Mouse (Mus musculus): Measurements from ENCODE around the gene Srarp. TPM values are rescaled to one million over a fixed set of nuclear protein-coding genes. Genes with fewer than 3 reads are reported as not detected.

Gene Srarp
- not detected in 2 replicates for polyA plus RNA-seq (2015; fragmentation: Nextera tagmentation; extraction: Ambion mirVana)

- no peak within 1 kb of the TSS for H3K4me2 ChIP-seq (replicated peaks)
- H3K36me3 ChIP-seq = no peaks in the 10 kb centered on the region
- WGBS = 94% methylated on average over 1 of the region's 1 CpGs
- ATAC-seq = no peak
- no peaks in the 10 kb centered on the region for H3K4me1 ChIP-seq (replicated peaks)
- no peak within 1 kb of the TSS for H3K4me3 ChIP-seq (replicated peaks)
- no peaks in the 10 kb centered on the region for H3K9me3 ChIP-seq
- H3K9ac ChIP-seq (replicated peaks) = no peak within 1 kb of the TSS
- no peak within 1 kb of the TSS for H3K27ac ChIP-seq
- no peaks in the 10 kb centered on the region for H3K27me3 ChIP-seq
Observed at GRCm38 (mm10) chr4:141435974-141436373, at the start of gene Srarp. Gene Srarp (minus strand): TSS chr4:141436105.

- H3K27ac ChIP-seq = no peak overlapping the region
Observed at GRCm38 (mm10) chr4:141484071-141484470, 48.2 kb upstream of the Srarp start.

GRCm38 (mm10) chr4:141479411-141479810, 43.5 kb upstream of the Srarp start:
- Histone ChIP-seq H3K9me3 (no peaks in the 10 kb centered on the region), H3K36me3 (peaks cover 97% of the 10 kb centered on the region), H3K4me3 (replicated peaks) (no peak overlapping the region), H3K4me1 (replicated peaks) (no peaks in the 10 kb centered on the region), H3K9ac (replicated peaks) (no peak overlapping the region), H3K27ac (no peak overlapping the region), H3K27me3 (no peaks in the 10 kb centered on the region), H3K4me2 (replicated peaks) (no peak overlapping the region)
- WGBS = 96% methylated on average over 8 of the region's 8 CpGs
- no peak for ATAC-seq

More at GRCm38 (mm10) chr4:141484071-141484470, 48.2 kb upstream of the Srarp start:
- Histone ChIP-seq H3K9me3 (no peaks in the 10 kb centered on the region), H3K4me1 (replicated peaks) (no peaks in the 10 kb centered on the region), H3K36me3 (peaks cover 95% of the 10 kb centered on the region), H3K9ac (replicated peaks) (no peak overlapping the region), H3K4me3 (replicated peaks) (no peak overlapping the region), H3K4me2 (replicated peaks) (no peak overlapping the region), H3K27me3 (no peaks in the 10 kb centered on the region)
- no peak for ATAC-seq
- 88% methylated on average over 11 of the region's 11 CpGs for WGBS

GRCm38 (mm10) chr4:141478794-141479193, 42.9 kb upstream of the Srarp start:
- Histone ChIP-seq H3K4me2 (replicated peaks) (no peak overlapping the region), H3K4me3 (replicated peaks) (no peak overlapping the region), H3K9ac (replicated peaks) (no peak overlapping the region), H3K4me1 (replicated peaks) (no peaks in the 10 kb centered on the region), H3K9me3 (no peaks in the 10 kb centered on the region), H3K36me3 (peaks cover 97% of the 10 kb centered on the region), H3K27me3 (no peaks in the 10 kb centered on the region), H3K27ac (0 out of 2 replicates have a peak overlapping the region, but pooled peaks have one; percentile 39)
- 92% methylated on average over 32 of the region's 32 CpGs for WGBS
- no peak for ATAC-seq

- WGBS = 92% methylated on average over 23 of the region's 23 CpGs
- no peak overlapping the region for H3K4me2 ChIP-seq (replicated peaks)
- no peak overlapping the region for H3K4me3 ChIP-seq (replicated peaks)
- no peak for ATAC-seq
- peak overlapping the region; percentile 39; the same call in 1 of the 2 replicates for H3K27ac ChIP-seq
- no peaks in the 10 kb centered on the region for H3K9me3 ChIP-seq
- no peak overlapping the region for H3K9ac ChIP-seq (replicated peaks)
- H3K36me3 ChIP-seq = peaks cover 97% of the 10 kb centered on the region
- no peaks in the 10 kb centered on the region for H3K4me1 ChIP-seq (replicated peaks)
- H3K27me3 ChIP-seq = no peaks in the 10 kb centered on the region
Observed at GRCm38 (mm10) chr4:141478225-141478624, 42.3 kb upstream of the Srarp start.

- no peak overlapping the region for H3K4me2 ChIP-seq (replicated peaks)
- peaks cover 97% of the 10 kb centered on the region for H3K36me3 ChIP-seq
- H3K4me3 ChIP-seq (replicated peaks) = no peak overlapping the region
- no peaks in the 10 kb centered on the region for H3K9me3 ChIP-seq
- no peak for ATAC-seq
- WGBS = 89% methylated on average over 16 of the region's 16 CpGs
- H3K9ac ChIP-seq (replicated peaks) = no peak overlapping the region
- no peaks in the 10 kb centered on the region for H3K4me1 ChIP-seq (replicated peaks)
- H3K27ac ChIP-seq = no peak overlapping the region
- H3K27me3 ChIP-seq = no peaks in the 10 kb centered on the region
Observed at GRCm38 (mm10) chr4:141477681-141478102, 41.8 kb upstream of the Srarp start.

- H3K27me3 ChIP-seq = no peaks in the 10 kb centered on the region
- H3K36me3 ChIP-seq = peaks cover 100% of the 10 kb centered on the region
- no peak overlapping the region for H3K4me3 ChIP-seq (replicated peaks)
- 91% methylated on average over 19 of the region's 19 CpGs for WGBS
- no peak overlapping the region for H3K9ac ChIP-seq (replicated peaks)
- no peak overlapping the region for H3K27ac ChIP-seq
- no peak overlapping the region for H3K4me2 ChIP-seq (replicated peaks)
- no peaks in the 10 kb centered on the region for H3K4me1 ChIP-seq (replicated peaks)
- no peaks in the 10 kb centered on the region for H3K9me3 ChIP-seq
- no peak for ATAC-seq
Observed at GRCm38 (mm10) chr4:141474431-141474830, 38.5 kb upstream of the Srarp start.

GRCm38 (mm10) chr4:141472641-141473321, 36.9 kb upstream of the Srarp start:
- H3K9ac ChIP-seq (replicated peaks) = no peak overlapping the region
- WGBS = 94% methylated on average over 32 of the region's 32 CpGs
- H3K9me3 ChIP-seq = no peaks in the 10 kb centered on the region
- H3K36me3 ChIP-seq = peaks cover 99% of the 10 kb centered on the region
- no peak for ATAC-seq
- H3K27me3 ChIP-seq = no peaks in the 10 kb centered on the region
- H3K27ac ChIP-seq = no peak overlapping the region
- H3K4me2 ChIP-seq (replicated peaks) = no peak overlapping the region
- H3K4me3 ChIP-seq (replicated peaks) = no peak overlapping the region
- no peaks in the 10 kb centered on the region for H3K4me1 ChIP-seq (replicated peaks)

GRCm38 (mm10) chr4:141471491-141471890, 35.6 kb upstream of the Srarp start:
- no peak for ATAC-seq
- Histone ChIP-seq H3K36me3 (peaks cover 99% of the 10 kb centered on the region), H3K4me1 (replicated peaks) (no peaks in the 10 kb centered on the region), H3K27ac (no peak overlapping the region), H3K9me3 (no peaks in the 10 kb centered on the region), H3K27me3 (no peaks in the 10 kb centered on the region), H3K9ac (replicated peaks) (no peak overlapping the region), H3K4me3 (replicated peaks) (no peak overlapping the region), H3K4me2 (replicated peaks) (no peak overlapping the region)
- 94% methylated on average over 16 of the region's 16 CpGs for WGBS

GRCm38 (mm10) chr4:141469343-141469742, 33.4 kb upstream of the Srarp start:
- 93% methylated on average over 9 of the region's 9 CpGs for WGBS
- Histone ChIP-seq H3K4me1 (replicated peaks) (no peaks in the 10 kb centered on the region), H3K27ac (no peak overlapping the region), H3K27me3 (no peaks in the 10 kb centered on the region), H3K4me3 (replicated peaks) (no peak overlapping the region), H3K36me3 (peaks cover 99% of the 10 kb centered on the region), H3K9me3 (no peaks in the 10 kb centered on the region), H3K9ac (replicated peaks) (no peak overlapping the region), H3K4me2 (replicated peaks) (no peak overlapping the region)
- no peak for ATAC-seq

- Histone ChIP-seq H3K9me3 (no peaks in the 10 kb centered on the region), H3K27ac (peak overlapping the region; percentile 39), H3K36me3 (peaks cover 99% of the 10 kb centered on the region), H3K4me1 (replicated peaks) (no peaks in the 10 kb centered on the region), H3K27me3 (no peaks in the 10 kb centered on the region), H3K4me3 (replicated peaks) (no peak overlapping the region), H3K9ac (replicated peaks) (no peak overlapping the region), H3K4me2 (replicated peaks) (no peak overlapping the region)
- no peak for ATAC-seq
- 74% methylated on average over 10 of the region's 10 CpGs for WGBS
Observed at GRCm38 (mm10) chr4:141468576-141468975, 32.7 kb upstream of the Srarp start.

- H3K27ac ChIP-seq = no peak overlapping the region
- H3K4me3 ChIP-seq (replicated peaks) = no peak overlapping the region
- H3K9me3 ChIP-seq = no peaks in the 10 kb centered on the region
- peaks cover 99% of the 10 kb centered on the region for H3K36me3 ChIP-seq
- H3K9ac ChIP-seq (replicated peaks) = no peak overlapping the region
- 75% methylated on average over 6 of the region's 6 CpGs for WGBS
- no peak for ATAC-seq
- no peaks in the 10 kb centered on the region for H3K4me1 ChIP-seq (replicated peaks)
- no peaks in the 10 kb centered on the region for H3K27me3 ChIP-seq
- no peak overlapping the region for H3K4me2 ChIP-seq (replicated peaks)
Observed at GRCm38 (mm10) chr4:141467581-141467927, 31.6 kb upstream of the Srarp start.

Measured in midbrain, embryonic 13.5 days (tissue).